Mouse (Mus musculus): ENCODE results near the gene Phc1. TPM values are rescaled to one million over a fixed set of nuclear protein-coding genes. Genes with fewer than 3 reads are reported as not detected.

Gene Phc1
- polyA plus RNA-seq, 1 experiment from 2014 or later: 6.5 TPM

DNA sequence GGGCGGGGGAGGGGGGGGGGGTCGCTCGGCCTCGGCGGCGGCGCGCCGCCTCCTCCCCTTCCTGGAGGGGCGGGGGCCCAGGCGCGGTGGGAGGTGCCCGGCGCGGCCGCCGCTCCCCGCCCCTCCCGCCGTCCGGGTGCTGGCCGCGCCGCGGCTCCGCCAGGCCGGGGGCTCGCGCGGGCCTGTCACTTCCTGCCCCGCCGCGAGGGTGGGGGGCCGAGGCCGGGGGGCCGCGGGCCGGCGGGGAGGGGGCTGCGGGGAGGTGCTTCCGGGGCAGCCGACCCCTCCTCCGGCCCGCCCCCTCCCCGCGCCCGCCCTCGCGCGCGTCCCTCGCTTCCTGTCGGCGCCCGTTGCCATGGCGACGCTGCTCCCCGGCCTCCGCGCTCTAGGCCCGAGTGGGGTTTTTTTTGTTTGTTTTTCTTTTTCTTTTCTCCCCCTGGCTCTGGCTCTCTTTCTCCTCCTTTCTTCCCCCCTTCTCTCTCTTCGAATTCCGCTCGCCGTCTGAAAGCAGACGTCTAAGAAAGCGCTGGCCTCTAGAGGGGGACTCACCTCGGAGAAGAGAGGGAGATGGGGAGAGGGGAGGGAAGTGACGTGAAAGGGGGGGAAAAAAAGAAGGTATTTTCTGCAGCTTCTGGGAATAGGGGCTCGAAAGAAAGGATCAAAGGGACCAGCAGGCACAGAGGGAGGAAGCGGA lies 566 bp downstream of the Phc1 start:
- no peaks in the 10 kb centered on the region; the same call in 1 of the 2 replicates for H3K36me3 ChIP-seq (ENCODE audit: insufficient read depth, low read length)
- H3K27me3 ChIP-seq (replicated peaks; ENCODE audit: insufficient read depth, low read length): no peaks in the 10 kb centered on the region
- H3K4me2 ChIP-seq (replicated peaks; ENCODE audit: low read depth, low read length): peak overlapping the region; percentile 63
- peak; percentile 91 for DNase-seq (ENCODE audit: low spot score)
- peak overlapping the region; percentile 83 for H3K4me3 ChIP-seq (ENCODE audit: low read depth, low read length)
- no peaks in the 10 kb centered on the region for H3K9me3 ChIP-seq (ENCODE audit: low read length)
- TF ChIP-seq EP300 (IDR thresholded peaks at IDR 0.05) (no peak), CTCF (IDR thresholded peaks at IDR 0.05) (peak; percentile 48)
- peak overlapping the region; percentile 88 for H3K27ac ChIP-seq (ENCODE audit: low read length)
- peak; percentile 90 for ATAC-seq
- WGBS: 0% methylated on average over 10 of the region's 71 CpGs
- no peaks in the 10 kb centered on the region; the same call in 1 of the 2 replicates for H3K4me1 ChIP-seq (ENCODE audit: insufficient read depth, low read depth, low read length)
- H3K9ac ChIP-seq (replicated peaks; ENCODE audit: low read depth): peak overlapping the region; percentile 44; the same call in 1 of the 2 replicates

DNA sequence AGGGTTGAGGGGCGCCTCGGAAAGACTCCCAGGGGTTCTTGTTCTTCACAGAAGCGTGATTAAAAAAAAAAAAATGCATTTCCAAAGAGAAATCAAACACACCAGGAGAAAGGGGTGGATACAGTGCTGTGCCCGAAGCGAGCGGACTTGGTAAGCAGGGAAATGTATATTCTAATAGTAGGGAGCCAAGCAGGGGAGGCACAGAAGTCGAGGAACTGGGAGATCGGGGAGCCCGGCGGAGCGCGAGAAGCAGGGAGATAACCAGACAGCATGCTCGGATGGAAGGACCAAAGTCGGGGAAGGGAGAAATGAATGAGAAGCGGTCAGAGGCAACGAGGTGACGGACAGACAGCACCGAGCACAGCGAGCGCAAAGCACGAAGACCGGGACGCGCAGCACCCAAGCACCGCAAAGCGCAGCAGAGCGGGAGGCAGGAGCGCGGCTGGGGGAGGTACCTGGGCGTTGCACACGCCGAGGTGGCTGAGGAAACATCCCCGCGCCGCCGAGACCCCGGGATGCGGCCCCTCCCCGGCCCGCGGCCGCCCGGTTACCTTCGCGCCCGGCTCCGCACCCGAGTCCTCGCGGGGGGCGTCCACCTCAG lies 1.2 kb downstream of the Phc1 start:
- Histone ChIP-seq H3K4me2 (replicated peaks; ENCODE audit: low read depth, low read length) (peak overlapping the region; percentile 63), H3K27me3 (replicated peaks; ENCODE audit: insufficient read depth, low read length) (no peaks in the 10 kb centered on the region), H3K36me3 (ENCODE audit: insufficient read depth, low read length) (no peaks in the 10 kb centered on the region; the same call in 1 of the 2 replicates), H3K4me3 (ENCODE audit: low read depth, low read length) (peak overlapping the region; percentile 83), H3K4me1 (ENCODE audit: insufficient read depth, low read depth, low read length) (no peaks in the 10 kb centered on the region; the same call in 1 of the 2 replicates), H3K27ac (ENCODE audit: low read length) (peak overlapping the region; percentile 88), H3K9me3 (ENCODE audit: low read length) (no peaks in the 10 kb centered on the region), H3K9ac (replicated peaks; ENCODE audit: low read depth) (0 out of 2 replicates have a peak overlapping the region, but pooled peaks have one; percentile 44)
- DNase-seq (ENCODE audit: low spot score) (peak; percentile 75), ATAC-seq (peak; percentile 79)
- under 1% methylated on average over 35 of the region's 51 CpGs for WGBS
- TF ChIP-seq CTCF (IDR thresholded peaks at IDR 0.05) (no peak), EP300 (IDR thresholded peaks at IDR 0.05) (no peak)

DNA sequence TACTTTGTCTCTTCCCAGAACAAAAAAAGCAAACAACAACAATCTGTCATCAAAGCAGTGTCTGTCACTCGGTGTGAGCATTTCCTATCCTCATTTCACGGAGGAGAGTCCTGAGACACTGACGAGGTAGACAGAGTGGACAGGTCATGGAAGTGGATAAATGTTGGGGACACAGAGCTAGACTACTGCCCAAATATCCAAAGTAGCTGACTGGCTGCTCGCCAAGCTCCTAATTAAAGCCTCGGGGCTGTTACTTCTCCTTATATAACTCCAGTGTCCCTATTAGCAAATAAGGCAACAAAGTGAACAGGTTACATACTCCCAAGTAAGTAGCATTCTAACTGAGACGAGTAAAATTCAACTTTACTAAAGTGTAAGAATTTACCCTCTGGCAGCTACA lies 2.8 kb downstream of the Phc1 start:
- ATAC-seq: no peak
- no peak for DNase-seq (ENCODE audit: low spot score)
- peaks cover 8% of the 10 kb centered on the region; the same call in 1 of the 2 replicates for H3K36me3 ChIP-seq (ENCODE audit: insufficient read depth, low read length)
- no peaks in the 10 kb centered on the region for H3K27me3 ChIP-seq (replicated peaks; ENCODE audit: insufficient read depth, low read length)
- no peak overlapping the region for H3K9ac ChIP-seq (replicated peaks; ENCODE audit: low read depth)
- no peaks in the 10 kb centered on the region for H3K9me3 ChIP-seq (ENCODE audit: low read length)
- WGBS: 47% methylated on average over 6 of the region's 6 CpGs
- H3K4me3 ChIP-seq (ENCODE audit: low read depth, low read length): no peak overlapping the region
- no peak overlapping the region for H3K27ac ChIP-seq (ENCODE audit: low read length)
- TF ChIP-seq EP300 (IDR thresholded peaks at IDR 0.05) (no peak), CTCF (IDR thresholded peaks at IDR 0.05) (no peak)
- H3K4me2 ChIP-seq (replicated peaks; ENCODE audit: low read depth, low read length): no peak overlapping the region
- H3K4me1 ChIP-seq (ENCODE audit: insufficient read depth, low read depth, low read length): no peaks in the 10 kb centered on the region; the same call in 1 of the 2 replicates

DNA sequence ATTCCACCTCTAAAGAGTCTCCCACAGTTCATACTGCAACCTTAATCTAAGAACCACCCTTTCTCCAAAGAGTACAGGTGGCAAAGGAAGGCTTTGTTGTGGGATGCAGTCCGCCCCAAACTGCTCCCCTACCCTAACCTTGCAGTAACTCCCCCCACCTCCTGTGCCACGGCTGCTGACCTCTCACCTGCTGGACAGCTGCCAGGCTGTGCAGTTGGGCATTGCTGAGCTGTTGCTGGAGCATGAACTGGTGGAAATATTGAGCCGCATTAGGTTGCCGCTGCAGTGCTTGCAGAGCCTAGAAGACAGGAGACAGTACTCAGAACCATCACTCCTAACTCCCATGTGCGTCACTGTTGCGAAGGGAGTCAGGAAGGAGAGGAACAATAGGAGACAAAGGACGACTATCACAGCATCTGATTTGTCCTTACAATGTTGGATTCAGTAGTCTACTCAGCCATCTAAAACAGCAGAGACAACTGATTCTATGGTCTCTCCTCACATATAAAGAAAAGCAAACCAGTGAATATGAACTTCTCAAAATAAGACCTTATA lies 5.5 kb downstream of the Phc1 start:
- H3K27me3 ChIP-seq (replicated peaks; ENCODE audit: insufficient read depth, low read length): no peaks in the 10 kb centered on the region
- no peak overlapping the region for H3K4me2 ChIP-seq (replicated peaks; ENCODE audit: low read depth, low read length)
- ATAC-seq (no peak), DNase-seq (ENCODE audit: low spot score) (no peak)
- 82% methylated on average over 7 of the region's 7 CpGs for WGBS
- no peaks in the 10 kb centered on the region for H3K9me3 ChIP-seq (ENCODE audit: low read length)
- H3K36me3 ChIP-seq (ENCODE audit: insufficient read depth, low read length): peaks cover 14% of the 10 kb centered on the region; the same call in 1 of the 2 replicates
- H3K4me1 ChIP-seq (ENCODE audit: insufficient read depth, low read depth, low read length): no peaks in the 10 kb centered on the region
- H3K27ac ChIP-seq (ENCODE audit: low read length): no peak overlapping the region
- no peak overlapping the region for H3K9ac ChIP-seq (replicated peaks; ENCODE audit: low read depth)
- no peak overlapping the region for H3K4me3 ChIP-seq (ENCODE audit: low read depth, low read length)
- TF ChIP-seq EP300 (IDR thresholded peaks at IDR 0.05): no peak
- TF ChIP-seq CTCF (IDR thresholded peaks at IDR 0.05): no peak

DNA sequence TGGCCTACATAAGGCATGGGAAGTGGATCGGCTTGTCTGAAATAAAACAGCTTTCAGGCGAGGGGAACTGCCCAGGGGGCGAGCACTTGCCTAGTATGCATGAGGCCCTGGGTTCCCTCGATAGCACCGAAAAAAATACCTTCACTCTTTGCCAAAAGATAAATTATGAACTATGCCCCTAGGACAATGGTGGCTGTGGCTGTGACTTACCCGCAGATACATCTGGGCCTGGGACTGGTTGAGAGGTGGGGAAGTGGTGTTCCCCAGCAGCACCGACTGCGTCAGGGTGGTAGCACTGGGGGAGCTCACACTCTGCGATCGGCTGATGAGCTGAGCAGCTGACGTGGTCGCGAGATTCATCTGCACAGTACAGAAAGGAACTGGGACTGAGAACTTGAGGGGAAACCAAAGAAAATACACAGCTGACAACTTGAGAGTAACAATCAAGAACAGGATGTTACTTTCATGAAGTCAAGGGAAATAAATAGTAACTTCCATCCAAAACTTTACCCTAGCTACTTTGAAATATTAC lies 7.2 kb downstream of the Phc1 start:
- no peak overlapping the region for H3K27ac ChIP-seq (ENCODE audit: low read length)
- ATAC-seq: no peak
- H3K4me3 ChIP-seq (ENCODE audit: low read depth, low read length): no peak overlapping the region
- no peak for DNase-seq (ENCODE audit: low spot score)
- no peaks in the 10 kb centered on the region for H3K4me1 ChIP-seq (ENCODE audit: insufficient read depth, low read depth, low read length)
- WGBS: 84% methylated on average over 13 of the region's 13 CpGs
- no peaks in the 10 kb centered on the region for H3K9me3 ChIP-seq (ENCODE audit: low read length)
- no peaks in the 10 kb centered on the region for H3K27me3 ChIP-seq (replicated peaks; ENCODE audit: insufficient read depth, low read length)
- H3K9ac ChIP-seq (replicated peaks; ENCODE audit: low read depth): no peak overlapping the region
- H3K36me3 ChIP-seq (ENCODE audit: insufficient read depth, low read length): peaks cover 14% of the 10 kb centered on the region; the same call in 1 of the 2 replicates
- no peak for TF ChIP-seq CTCF (IDR thresholded peaks at IDR 0.05)
- TF ChIP-seq EP300 (IDR thresholded peaks at IDR 0.05): no peak
- no peak overlapping the region for H3K4me2 ChIP-seq (replicated peaks; ENCODE audit: low read depth, low read length)

DNA sequence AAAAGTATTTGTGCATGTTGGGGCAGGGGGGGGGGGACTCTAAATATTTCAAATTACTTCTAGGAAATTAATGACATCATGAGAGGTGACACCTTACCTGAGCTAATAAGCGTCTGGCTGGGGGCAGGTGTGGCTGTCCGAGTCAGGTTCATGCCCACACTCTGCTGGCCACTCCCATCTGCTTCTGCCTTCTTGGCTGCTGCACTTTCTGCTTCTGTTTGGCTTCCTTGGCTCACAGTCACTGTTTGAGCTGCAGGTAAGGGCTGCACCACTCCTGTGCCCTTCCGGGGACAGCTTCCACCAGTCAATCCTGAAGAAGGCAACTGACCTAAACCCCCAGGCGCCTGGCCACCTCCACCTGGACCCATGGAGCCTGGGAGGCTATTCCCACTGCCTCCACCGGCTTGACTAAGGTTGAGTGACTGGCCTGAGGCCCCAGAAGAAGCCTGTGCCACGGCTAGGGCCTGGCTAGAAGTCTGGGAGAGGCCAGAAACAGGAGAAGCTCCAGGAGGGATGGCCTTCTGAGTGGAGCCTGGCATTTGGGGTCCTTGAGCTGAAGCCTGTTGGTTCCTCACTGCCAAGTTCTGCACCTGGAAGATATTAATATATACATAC lies 14.9 kb downstream of the Phc1 start:
- TF ChIP-seq CTCF (IDR thresholded peaks at IDR 0.05): no peak
- no peak for TF ChIP-seq EP300 (IDR thresholded peaks at IDR 0.05)
- ATAC-seq (no peak), DNase-seq (ENCODE audit: low spot score) (no peak)
- Histone ChIP-seq H3K27me3 (replicated peaks; ENCODE audit: insufficient read depth, low read length) (no peaks in the 10 kb centered on the region), H3K36me3 (ENCODE audit: insufficient read depth, low read length) (peaks cover 14% of the 10 kb centered on the region), H3K4me3 (ENCODE audit: low read depth, low read length) (no peak overlapping the region), H3K9me3 (ENCODE audit: low read length) (no peaks in the 10 kb centered on the region), H3K4me1 (ENCODE audit: insufficient read depth, low read depth, low read length) (no peaks in the 10 kb centered on the region), H3K4me2 (replicated peaks; ENCODE audit: low read depth, low read length) (no peak overlapping the region), H3K9ac (replicated peaks; ENCODE audit: low read depth) (no peak overlapping the region), H3K27ac (ENCODE audit: low read length) (no peak overlapping the region)
- WGBS: 78% methylated on average over 6 of the region's 6 CpGs
